Comparison of ENCODE assay signal across 15 mouse cellular contexts in genomic region chr9:106104401-106104800, GRCm38 (mm10). TPM values are rescaled to one million over a fixed set of nuclear protein-coding genes. Genes with fewer than 3 reads are reported as not detected.
"Had no signal": no experiment of that assay in that cellular context is flagged by ENCODE, and none has a peak within 500 bp of the region (broad histone marks: within the 10 kb centered on the region; RNA-seq: fewer than 3 reads in every experiment).

No protein-coding gene starts in this region.

- H3K27ac ChIP-seq: hindbrain, embryonic 14.5 days; limb, embryonic 15.5 days; liver, embryonic 12.5 days; macrophage; midbrain, embryonic 12.5 days; stomach, postnatal 0 days had no signal

- DNase-seq: layer of hippocampus, adult 9-11 months; layer of hippocampus, postnatal 36 days; lung, embryonic 14.5 days; lung, postnatal 14 days; thymus, postnatal 4 days had no signal

- H3K4me1 ChIP-seq: limb, embryonic 15.5 days; liver, embryonic 12.5 days; megakaryocyte, embryonic 14.5 days; midbrain, embryonic 12.5 days had no signal

- H3K9me3 ChIP-seq: limb, embryonic 15.5 days; midbrain, embryonic 12.5 days had no signal

- H3K9ac ChIP-seq: hindbrain, embryonic 14.5 days; limb, embryonic 15.5 days; liver, embryonic 12.5 days; lung, embryonic 14.5 days; midbrain, embryonic 12.5 days had no signal

- H3K36me3 ChIP-seq: limb, embryonic 15.5 days; liver, embryonic 12.5 days; midbrain, embryonic 12.5 days had no signal

- H3K4me2 ChIP-seq: hindbrain, embryonic 14.5 days; limb, embryonic 15.5 days; liver, embryonic 12.5 days; lung, embryonic 14.5 days; midbrain, embryonic 12.5 days had no signal

- H3K27me3 ChIP-seq: limb, embryonic 15.5 days; liver, embryonic 12.5 days; megakaryocyte, embryonic 14.5 days; midbrain, embryonic 12.5 days had no signal

- ATAC-seq: intestine, embryonic 16.5 days; liver, embryonic 12.5 days; midbrain, embryonic 16.5 days had no signal

- H3K4me3 ChIP-seq: limb, embryonic 15.5 days; liver, embryonic 12.5 days; megakaryocyte, embryonic 14.5 days; midbrain, embryonic 12.5 days had no signal

RNA-seq across cellular contexts. Expression of gene Col6a4, which starts 7.8 kb away (rescaled TPM):
- polyA plus RNA-seq: limb, embryonic 11.5 days; macrophage had no signal
